Mouse (Mus musculus) forebrain, embryonic 15.5 days (tissue): ENCODE results near the gene Clec16a. TPM values are rescaled to one million over a fixed set of nuclear protein-coding genes. Genes with fewer than 3 reads are reported as not detected.

Experiments
- ATAC-seq: fragments of 200-750 bp; cut with Nextera tagmentation; replicated peaks from 2 replicates; pipeline ENCODE4 v1.8.0; 2017; ENCODE audit warnings: mild to moderate bottlenecking, moderate TSS enrichment, moderate library complexity
- H3K27ac ChIP-seq: fragments of 300-500 bp; sonication (generic); replicated peaks from 2 replicates; pipeline ENCODE4 v1.5.1; 2015; ENCODE audit warnings: mild to moderate bottlenecking, inconsistent platforms
- H3K27me3 ChIP-seq: fragments of 300-500 bp; sonication (generic); 2 replicates; pipeline ENCODE4 v1.6.1; 2015; ENCODE audit warnings: inconsistent platforms
- H3K36me3 ChIP-seq: fragments of 300-500 bp; sonication (generic); 2 replicates; pipeline ENCODE4 v1.6.1; 2015; ENCODE audit warnings: mild to moderate bottlenecking, inconsistent platforms
- H3K4me1 ChIP-seq: fragments of 300-500 bp; sonication (generic); 2 replicates; pipeline ENCODE4 v1.6.1; 2015; ENCODE audit warnings: inconsistent platforms
- H3K4me2 ChIP-seq: fragments of 300-500 bp; sonication (generic); replicated peaks from 2 replicates; pipeline ENCODE4 v1.6.1; 2015; ENCODE audit warnings: mild to moderate bottlenecking, inconsistent platforms
- H3K4me3 ChIP-seq: fragments of 300-500 bp; sonication (generic); 2 replicates; pipeline ENCODE4 v1.5.1; 2015; ENCODE audit warnings: mild to moderate bottlenecking, inconsistent platforms
- H3K9ac ChIP-seq: fragments of 300-500 bp; sonication (generic); replicated peaks from 2 replicates; pipeline ENCODE4 v1.6.1; 2015; ENCODE audit warnings: mild to moderate bottlenecking, inconsistent platforms
- H3K9me3 ChIP-seq: fragments of 300-500 bp; sonication (generic); 2 replicates; pipeline ENCODE4 v1.6.1; 2016; ENCODE audit warnings: inconsistent platforms
- WGBS: fragments of 180-500 bp; shearing (Covaris S2); methylation state at CpG from one replicate; pipeline ENCODE4 v1.1.7; 2015; ENCODE audit warnings: mixed read lengths; 5-methylcytosine and 5-hydroxymethylcytosine counted together
- polyA plus RNA-seq: library from polyadenylated mRNA; unstranded; fragments of >200 nt; fragmentation: Nextera tagmentation; extraction: Ambion mirVana; gene quantifications from 2 replicates; pipeline ENCODE4 v1.2.1, GENCODE M21; 2015

Gene Clec16a
- polyA plus RNA-seq, 1 experiment from 2014 or later: 77.1 TPM

GRCm38 (mm10) chr16:10719971-10720370 lies 174.8 kb downstream of the Clec16a start:
- Histone ChIP-seq H3K9me3 (no peaks in the 10 kb centered on the region), H3K9ac (no peak overlapping the region), H3K4me2 (no peak overlapping the region), H3K4me3 (no peak overlapping the region), H3K36me3 (no peaks in the 10 kb centered on the region), H3K27me3 (no peaks in the 10 kb centered on the region), H3K4me1 (no peaks in the 10 kb centered on the region), H3K27ac (no peak overlapping the region)
- 69% methylated on average over 6 of the region's 6 CpGs for WGBS
- no peak for ATAC-seq

- H3K27ac ChIP-seq: no peak overlapping the region
- WGBS: 50% methylated on average over 1 of the region's 1 CpGs
- H3K27me3 ChIP-seq: no peaks in the 10 kb centered on the region
- ATAC-seq: no peak
- H3K9ac ChIP-seq: no peak overlapping the region
- no peaks in the 10 kb centered on the region for H3K36me3 ChIP-seq
- H3K4me2 ChIP-seq: no peak overlapping the region
- H3K4me1 ChIP-seq: no peaks in the 10 kb centered on the region
- no peak overlapping the region for H3K4me3 ChIP-seq
- H3K9me3 ChIP-seq: no peaks in the 10 kb centered on the region
Observed at GRCm38 (mm10) chr16:10722882-10723544, 177.9 kb downstream of the Clec16a start.

- H3K27ac ChIP-seq: no peak overlapping the region
- no peaks in the 10 kb centered on the region for H3K9me3 ChIP-seq
- H3K4me2 ChIP-seq: no peak overlapping the region
- H3K9ac ChIP-seq: no peak overlapping the region
- H3K4me1 ChIP-seq: no peaks in the 10 kb centered on the region
- H3K4me3 ChIP-seq: no peak overlapping the region
- H3K27me3 ChIP-seq: no peaks in the 10 kb centered on the region
- H3K36me3 ChIP-seq: no peaks in the 10 kb centered on the region
- no peak for ATAC-seq
- 83% methylated on average over 5 of the region's 5 CpGs for WGBS
Observed at GRCm38 (mm10) chr16:10723816-10724647, 178.9 kb downstream of the Clec16a start.

- Histone ChIP-seq H3K4me1 (no peaks in the 10 kb centered on the region), H3K4me3 (no peak overlapping the region), H3K4me2 (no peak overlapping the region), H3K9ac (no peak overlapping the region), H3K36me3 (no peaks in the 10 kb centered on the region), H3K27ac (no peak overlapping the region), H3K9me3 (no peaks in the 10 kb centered on the region), H3K27me3 (no peaks in the 10 kb centered on the region)
- no peak for ATAC-seq
- WGBS: 47% methylated on average over 2 of the region's 2 CpGs
Observed at GRCm38 (mm10) chr16:10725156-10725555, 180.0 kb downstream of the Clec16a start.

GRCm38 (mm10) chr16:10727630-10728029 lies 182.5 kb downstream of the Clec16a start:
- no peak for ATAC-seq
- no peak overlapping the region for H3K9ac ChIP-seq
- no peak overlapping the region for H3K4me2 ChIP-seq
- H3K9me3 ChIP-seq: no peaks in the 10 kb centered on the region
- H3K4me3 ChIP-seq: no peak overlapping the region
- H3K4me1 ChIP-seq: no peaks in the 10 kb centered on the region
- H3K27ac ChIP-seq: no peak overlapping the region
- no peaks in the 10 kb centered on the region for H3K27me3 ChIP-seq
- 75% methylated on average over 4 of the region's 4 CpGs for WGBS
- H3K36me3 ChIP-seq: no peaks in the 10 kb centered on the region

GRCm38 (mm10) chr16:10728886-10729285 lies 183.7 kb downstream of the Clec16a start:
- no peak overlapping the region for H3K9ac ChIP-seq
- no peak for ATAC-seq
- no peaks in the 10 kb centered on the region for H3K27me3 ChIP-seq
- no peak overlapping the region for H3K4me2 ChIP-seq
- H3K36me3 ChIP-seq: no peaks in the 10 kb centered on the region
- H3K9me3 ChIP-seq: no peaks in the 10 kb centered on the region
- WGBS: 74% methylated on average over 3 of the region's 3 CpGs
- no peak overlapping the region for H3K4me3 ChIP-seq
- no peak overlapping the region for H3K27ac ChIP-seq
- no peaks in the 10 kb centered on the region for H3K4me1 ChIP-seq

- H3K9ac ChIP-seq: no peak overlapping the region
- no peak for ATAC-seq
- no peak overlapping the region for H3K27ac ChIP-seq
- 79% methylated on average over 4 of the region's 4 CpGs for WGBS
- no peaks in the 10 kb centered on the region for H3K4me1 ChIP-seq
- no peak overlapping the region for H3K4me2 ChIP-seq
- H3K36me3 ChIP-seq: no peaks in the 10 kb centered on the region
- no peaks in the 10 kb centered on the region for H3K9me3 ChIP-seq
- H3K27me3 ChIP-seq: no peaks in the 10 kb centered on the region
- no peak overlapping the region for H3K4me3 ChIP-seq
Observed at GRCm38 (mm10) chr16:10730941-10731340, 185.8 kb downstream of the Clec16a start.

- Histone ChIP-seq H3K9me3 (no peaks in the 10 kb centered on the region), H3K27ac (no peak overlapping the region), H3K4me3 (no peak overlapping the region), H3K9ac (no peak overlapping the region), H3K4me2 (no peak overlapping the region), H3K27me3 (no peaks in the 10 kb centered on the region), H3K36me3 (no peaks in the 10 kb centered on the region), H3K4me1 (no peaks in the 10 kb centered on the region)
- WGBS: 74% methylated on average over 4 of the region's 4 CpGs
- no peak for ATAC-seq
Observed at GRCm38 (mm10) chr16:10731785-10732184, 186.6 kb downstream of the Clec16a start.

GRCm38 (mm10) chr16:10732421-10732820 lies 187.3 kb downstream of the Clec16a start:
- H3K9ac ChIP-seq: no peak overlapping the region
- no peak overlapping the region for H3K4me2 ChIP-seq
- H3K4me1 ChIP-seq: no peaks in the 10 kb centered on the region
- no peaks in the 10 kb centered on the region for H3K27me3 ChIP-seq
- H3K9me3 ChIP-seq: no peaks in the 10 kb centered on the region
- H3K27ac ChIP-seq: no peak overlapping the region
- 91% methylated on average over 5 of the region's 5 CpGs for WGBS
- no peaks in the 10 kb centered on the region for H3K36me3 ChIP-seq
- no peak overlapping the region for H3K4me3 ChIP-seq
- ATAC-seq: no peak

- H3K9me3 ChIP-seq: no peaks in the 10 kb centered on the region
- H3K9ac ChIP-seq: no peak overlapping the region
- H3K27me3 ChIP-seq: no peaks in the 10 kb centered on the region
- no peaks in the 10 kb centered on the region for H3K4me1 ChIP-seq
- WGBS: 80% methylated on average over 2 of the region's 2 CpGs
- no peak overlapping the region for H3K27ac ChIP-seq
- no peak overlapping the region for H3K4me3 ChIP-seq
- H3K36me3 ChIP-seq: no peaks in the 10 kb centered on the region
- no peak for ATAC-seq
- no peak overlapping the region for H3K4me2 ChIP-seq
Observed at GRCm38 (mm10) chr16:10735781-10736180, 190.6 kb downstream of the Clec16a start.

- no peaks in the 10 kb centered on the region for H3K36me3 ChIP-seq
- H3K4me2 ChIP-seq: no peak overlapping the region
- no peak overlapping the region for H3K9ac ChIP-seq
- no peak for ATAC-seq
- no peak overlapping the region for H3K4me3 ChIP-seq
- WGBS: 73% methylated on average over 10 of the region's 10 CpGs
- no peak overlapping the region for H3K27ac ChIP-seq
- no peaks in the 10 kb centered on the region for H3K27me3 ChIP-seq
- no peaks in the 10 kb centered on the region for H3K4me1 ChIP-seq
- H3K9me3 ChIP-seq: no peaks in the 10 kb centered on the region
Observed at GRCm38 (mm10) chr16:10736364-10736763, 191.2 kb downstream of the Clec16a start.

- Histone ChIP-seq H3K36me3 (no peaks in the 10 kb centered on the region), H3K9ac (no peak overlapping the region), H3K4me3 (no peak overlapping the region), H3K4me2 (no peak overlapping the region), H3K9me3 (no peaks in the 10 kb centered on the region), H3K27ac (no peak overlapping the region), H3K4me1 (no peaks in the 10 kb centered on the region), H3K27me3 (no peaks in the 10 kb centered on the region)
- no peak for ATAC-seq
- 62% methylated on average over 2 of the region's 2 CpGs for WGBS
Observed at GRCm38 (mm10) chr16:10737571-10737970, 192.4 kb downstream of the Clec16a start.
